Mouse (Mus musculus): ENCODE measurements around the gene Fosb. TPM values are rescaled to one million over a fixed set of nuclear protein-coding genes. Genes with fewer than 3 reads are reported as not detected.

The Fosb gene
- polyA plus RNA-seq (2015; fragmentation: Nextera tagmentation; extraction: Ambion mirVana) = not detected in 2 replicates

- H3K4me3 ChIP-seq (replicated peaks) = peak within 1 kb of the TSS; percentile 49
- H3K9ac ChIP-seq (replicated peaks) = peak within 1 kb of the TSS; percentile 60
- no peaks in the 10 kb centered on the region for H3K9me3 ChIP-seq
- H3K4me2 ChIP-seq (replicated peaks) = peak within 1 kb of the TSS; percentile 81
- peaks cover 61% of the 10 kb centered on the region for H3K27me3 ChIP-seq
- peak; percentile 88 for ATAC-seq
- H3K4me1 ChIP-seq (replicated peaks) = peaks cover 25% of the 10 kb centered on the region
- no peaks in the 10 kb centered on the region for H3K36me3 ChIP-seq
- H3K27ac ChIP-seq = peak within 1 kb of the TSS; percentile 20; the same call in 1 of the 2 replicates
- WGBS = under 1% methylated on average over 49 of the region's 49 CpGs
These were observed at the start of gene Fosb for GRCm38 (mm10) chr7:19309884-19310641. Fosb (minus strand) TSS chr7:19310051.

GRCm38 (mm10) chr7:19359299-19359891 lies 49.5 kb upstream of the Fosb start, which contains the start of the genes Cd3eap and Ppp1r13l:
Cd3eap (minus strand) TSS chr7:19359483.
Ppp1r13l (plus strand) TSS chr7:19359749.
- H3K4me2 ChIP-seq (replicated peaks) = peak within 1 kb of the TSS; percentile 98
- peaks cover 11% of the 10 kb centered on the region; the same call in 1 of the 2 replicates for H3K27me3 ChIP-seq
- H3K27ac ChIP-seq = no peak within 1 kb of the TSS; the same call in 1 of the 2 replicates
- H3K9me3 ChIP-seq = no peaks in the 10 kb centered on the region
- peaks cover 41% of the 10 kb centered on the region for H3K4me1 ChIP-seq (replicated peaks)
- H3K4me3 ChIP-seq (replicated peaks) = peak within 1 kb of the TSS; percentile 74
- 1% methylated on average over 31 of the region's 31 CpGs for WGBS
- H3K9ac ChIP-seq (replicated peaks) = peak within 1 kb of the TSS; percentile 76
- peaks cover 25% of the 10 kb centered on the region for H3K36me3 ChIP-seq
- ATAC-seq = peak; percentile 83

GRCm38 (mm10) chr7:19358634-19359033 lies 48.8 kb upstream of the Fosb start:
- Histone ChIP-seq H3K36me3 (peaks cover 31% of the 10 kb centered on the region), H3K27ac (no peak overlapping the region), H3K9ac (replicated peaks) (peak overlapping the region; percentile 76), H3K4me3 (replicated peaks) (peak overlapping the region; percentile 74), H3K9me3 (no peaks in the 10 kb centered on the region), H3K4me1 (replicated peaks) (peaks cover 41% of the 10 kb centered on the region), H3K4me2 (replicated peaks) (peak overlapping the region; percentile 98), H3K27me3 (peaks cover 11% of the 10 kb centered on the region; the same call in 1 of the 2 replicates)
- 25% methylated on average over 13 of the region's 13 CpGs for WGBS
- no peak for ATAC-seq

GRCm38 (mm10) chr7:19357381-19358375 lies 47.8 kb upstream of the Fosb start:
- Histone ChIP-seq H3K9ac (replicated peaks) (peak overlapping the region; percentile 39; the same call in 1 of the 2 replicates), H3K4me2 (replicated peaks) (peak overlapping the region; percentile 98), H3K27me3 (0 out of 2 replicates have a peak, but pooled peaks cover 9% of the 10 kb centered on the region), H3K9me3 (no peaks in the 10 kb centered on the region), H3K4me3 (replicated peaks) (peak overlapping the region; percentile 74; the same call in 1 of the 2 replicates), H3K4me1 (replicated peaks) (peaks cover 40% of the 10 kb centered on the region), H3K36me3 (peaks cover 41% of the 10 kb centered on the region), H3K27ac (no peak overlapping the region)
- ATAC-seq = no peak
- 92% methylated on average over 25 of the region's 25 CpGs for WGBS

- WGBS = 78% methylated on average over 10 of the region's 10 CpGs
- Histone ChIP-seq H3K9ac (replicated peaks) (no peak overlapping the region), H3K9me3 (no peaks in the 10 kb centered on the region), H3K4me2 (replicated peaks) (no peak overlapping the region), H3K4me3 (replicated peaks) (no peak overlapping the region), H3K36me3 (peaks cover 53% of the 10 kb centered on the region), H3K27ac (no peak overlapping the region), H3K4me1 (replicated peaks) (peaks cover 26% of the 10 kb centered on the region), H3K27me3 (no peaks in the 10 kb centered on the region)
- ATAC-seq = no peak
These were observed 46.5 kb upstream of the Fosb start for GRCm38 (mm10) chr7:19356311-19356710.

GRCm38 (mm10) chr7:19354991-19355390 lies 45.1 kb upstream of the Fosb start:
- Histone ChIP-seq H3K36me3 (peaks cover 64% of the 10 kb centered on the region), H3K9ac (replicated peaks) (no peak overlapping the region), H3K4me1 (replicated peaks) (peaks cover 13% of the 10 kb centered on the region), H3K4me3 (replicated peaks) (no peak overlapping the region), H3K4me2 (replicated peaks) (no peak overlapping the region), H3K27me3 (no peaks in the 10 kb centered on the region), H3K27ac (no peak overlapping the region), H3K9me3 (no peaks in the 10 kb centered on the region)
- no peak for ATAC-seq
- WGBS = 89% methylated on average over 5 of the region's 5 CpGs

GRCm38 (mm10) chr7:19350221-19350620 lies 40.4 kb upstream of the Fosb start:
- Histone ChIP-seq H3K9me3 (no peaks in the 10 kb centered on the region), H3K9ac (replicated peaks) (no peak overlapping the region), H3K36me3 (peaks cover 68% of the 10 kb centered on the region), H3K4me3 (replicated peaks) (no peak overlapping the region), H3K27ac (no peak overlapping the region), H3K4me2 (replicated peaks) (no peak overlapping the region), H3K4me1 (replicated peaks) (peaks cover 12% of the 10 kb centered on the region), H3K27me3 (no peaks in the 10 kb centered on the region)
- ATAC-seq = no peak
- WGBS = 97% methylated on average over 8 of the region's 8 CpGs

- no peaks in the 10 kb centered on the region for H3K27me3 ChIP-seq
- peaks cover 16% of the 10 kb centered on the region for H3K4me1 ChIP-seq (replicated peaks)
- H3K36me3 ChIP-seq = peaks cover 59% of the 10 kb centered on the region
- 90% methylated on average over 13 of the region's 13 CpGs for WGBS
- H3K27ac ChIP-seq = no peak overlapping the region
- no peaks in the 10 kb centered on the region for H3K9me3 ChIP-seq
- H3K9ac ChIP-seq (replicated peaks) = 0 out of 2 replicates have a peak overlapping the region, but pooled peaks have one; percentile 23
- no peak overlapping the region for H3K4me2 ChIP-seq (replicated peaks)
- no peak for ATAC-seq
- H3K4me3 ChIP-seq (replicated peaks) = no peak overlapping the region
These were observed 39.5 kb upstream of the Fosb start for GRCm38 (mm10) chr7:19349188-19349915.

GRCm38 (mm10) chr7:19344938-19345471 lies 35.2 kb upstream of the Fosb start:
- H3K4me1 ChIP-seq (replicated peaks) = peaks cover 32% of the 10 kb centered on the region
- no peaks in the 10 kb centered on the region for H3K9me3 ChIP-seq
- H3K27ac ChIP-seq = peak overlapping the region; percentile 89
- H3K4me3 ChIP-seq (replicated peaks) = peak overlapping the region; percentile 64
- peak; percentile 93 for ATAC-seq
- peaks cover 14% of the 10 kb centered on the region for H3K27me3 ChIP-seq
- H3K36me3 ChIP-seq = peaks cover 21% of the 10 kb centered on the region
- H3K4me2 ChIP-seq (replicated peaks) = peak overlapping the region; percentile 69
- H3K9ac ChIP-seq (replicated peaks) = peak overlapping the region; percentile 74
- 0% methylated on average over 31 of the region's 31 CpGs for WGBS

- peak; percentile 19 for ATAC-seq
- H3K27ac ChIP-seq = peak within 1 kb of the TSS; percentile 89
- peaks cover 14% of the 10 kb centered on the region for H3K36me3 ChIP-seq
- 24% methylated on average over 12 of the region's 12 CpGs for WGBS
- peaks cover 14% of the 10 kb centered on the region for H3K27me3 ChIP-seq
- H3K9ac ChIP-seq (replicated peaks) = peak within 1 kb of the TSS; percentile 74
- H3K9me3 ChIP-seq = no peaks in the 10 kb centered on the region
- peaks cover 32% of the 10 kb centered on the region for H3K4me1 ChIP-seq (replicated peaks)
- peak within 1 kb of the TSS; percentile 64 for H3K4me3 ChIP-seq (replicated peaks)
- H3K4me2 ChIP-seq (replicated peaks) = peak within 1 kb of the TSS; percentile 69
These were observed 34.5 kb upstream of the Fosb start, which contains the start of gene Ercc1 for GRCm38 (mm10) chr7:19344237-19344847. Ercc1 (plus strand) TSS chr7:19344778.

Data from midbrain, embryonic 13.5 days (tissue).